Mouse (Mus musculus) CD4-positive, CD25-positive, alpha-beta regulatory T cell (primary cell): ENCODE results near the gene Cdkn2a. TPM values are rescaled to one million over a fixed set of nuclear protein-coding genes. Genes with fewer than 3 reads are reported as not detected.

Experiments
- polyA plus RNA-seq: library from polyadenylated mRNA; unstranded; fragments of 100-300 nt; shearing (Covaris generic); gene quantifications from one replicate; pipeline ENCODE4 v1.2.1, GENCODE M21; 2017

The Cdkn2a gene
- polyA plus RNA-seq = not detected

GRCm38 (mm10) chr4:89294486-89295440, at the start of gene Cdkn2a:
Gene Cdkn2a (minus strand): TSS chr4:89294653.

DNA sequence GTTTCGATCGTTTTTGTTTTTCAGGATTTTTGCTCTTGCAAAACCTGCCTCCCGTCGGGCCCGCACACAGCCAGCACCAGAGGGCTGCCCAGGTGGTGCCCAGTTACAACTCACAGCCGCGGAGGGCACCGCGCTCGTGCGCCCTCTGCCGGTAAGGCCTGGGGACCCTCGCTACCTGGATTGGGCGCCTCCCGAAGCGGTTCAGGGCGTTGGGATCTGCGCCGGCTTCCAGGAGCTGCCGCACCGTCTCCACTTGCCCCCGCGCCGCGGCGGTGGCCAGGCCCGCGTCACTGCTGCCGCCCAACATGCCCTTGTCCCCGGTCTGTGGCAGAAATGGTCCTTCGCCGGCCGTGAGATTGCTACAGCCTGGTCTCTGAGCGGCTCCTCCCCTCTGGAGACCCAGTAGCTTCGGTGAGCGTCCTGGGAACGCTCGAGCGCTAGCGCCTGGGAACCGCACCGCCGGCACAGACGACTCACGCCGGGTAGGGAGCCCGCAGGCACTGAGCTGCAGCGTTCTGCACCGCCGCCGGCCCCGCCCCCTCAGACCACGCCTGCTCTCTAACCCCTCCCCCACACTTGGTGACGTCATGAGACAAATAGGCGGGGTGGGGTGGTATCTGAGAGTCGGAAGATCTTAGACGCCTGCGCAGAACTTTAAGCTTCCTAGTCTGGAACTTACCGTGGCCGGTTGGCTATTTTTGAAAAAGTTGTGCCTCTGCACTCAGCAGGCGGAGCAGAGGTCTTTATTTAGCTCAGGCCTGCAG, 16.2 kb upstream of the Cdkn2a start, which contains the start of gene Cdkn2b:
Cdkn2b (minus strand) TSS at position 549 of the 764 bp plus-strand sequence.

Other genes with a start within 250 kb of the Cdkn2a start
- 47.2 TPM for gene Mtap, start 157.5 kb downstream of the Cdkn2a start, polyA plus RNA-seq
- 0.47 TPM for gene Cdkn2b, start 16.4 kb upstream of the Cdkn2a start, polyA plus RNA-seq